Mouse (Mus musculus): Measurements from ENCODE around the gene Vps54. TPM values are rescaled to one million over a fixed set of nuclear protein-coding genes. Genes with fewer than 3 reads are reported as not detected.

Vps54 gene
- total and polyA plus RNA-seq, 2 experiments = 5.6 to 37.4 TPM

DNA sequence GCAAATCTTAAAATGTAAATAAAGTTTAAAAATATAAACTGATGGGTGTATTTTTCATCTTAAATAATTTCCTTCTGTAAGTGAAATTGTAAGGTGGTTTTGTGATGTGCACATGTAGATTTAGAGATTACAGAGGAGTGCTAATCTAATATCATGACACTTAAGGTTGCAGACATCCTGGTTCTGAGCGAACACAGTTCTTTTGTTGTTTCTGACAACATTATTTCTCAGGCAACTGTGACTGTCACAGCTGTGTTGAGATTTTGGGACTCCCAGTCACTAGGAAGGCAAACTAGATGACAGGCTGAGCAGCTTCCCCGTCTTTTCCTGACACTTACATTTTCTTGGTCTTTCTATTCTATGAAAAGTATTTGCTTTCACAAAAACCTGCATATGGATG, 19.8 kb upstream of the Vps54 start:
- no peak for TF ChIP-seq POLR2A (IDR thresholded peaks at IDR 0.05; ENCODE audit: extremely low read depth, insufficient read depth, low read length)
- no peak for TF ChIP-seq CTCF (IDR thresholded peaks at IDR 0.05; ENCODE audit: low read depth, low read length)
- peaks cover 4% of the 10 kb centered on the region; the same call in 1 of the 2 replicates for H3K4me1 ChIP-seq (ENCODE audit: control insufficient read depth, insufficient read depth, low read length)
- 94% methylated on average over 2 of the region's 2 CpGs for WGBS
- no peak overlapping the region for H3K9ac ChIP-seq (ENCODE audit: low read depth, low read length)
- no peak for DNase-seq (ENCODE audit: extremely low read depth, low read depth, low spot score)
- H3K27me3 ChIP-seq (ENCODE audit: control insufficient read depth, insufficient read depth, low read length) = no peaks in the 10 kb centered on the region
- no peaks in the 10 kb centered on the region for H3K36me3 ChIP-seq (ENCODE audit: control insufficient read depth, insufficient read depth, low read length)
- H3K79me2 ChIP-seq (ENCODE audit: control insufficient read depth, insufficient read depth, low read length) = no peaks in the 10 kb centered on the region
- H3K27ac ChIP-seq (replicated peaks; ENCODE audit: insufficient read depth, low read depth, low read length) = no peak overlapping the region
- no peak overlapping the region for H3K4me3 ChIP-seq (ENCODE audit: insufficient read depth, low read depth, low read length)

DNA sequence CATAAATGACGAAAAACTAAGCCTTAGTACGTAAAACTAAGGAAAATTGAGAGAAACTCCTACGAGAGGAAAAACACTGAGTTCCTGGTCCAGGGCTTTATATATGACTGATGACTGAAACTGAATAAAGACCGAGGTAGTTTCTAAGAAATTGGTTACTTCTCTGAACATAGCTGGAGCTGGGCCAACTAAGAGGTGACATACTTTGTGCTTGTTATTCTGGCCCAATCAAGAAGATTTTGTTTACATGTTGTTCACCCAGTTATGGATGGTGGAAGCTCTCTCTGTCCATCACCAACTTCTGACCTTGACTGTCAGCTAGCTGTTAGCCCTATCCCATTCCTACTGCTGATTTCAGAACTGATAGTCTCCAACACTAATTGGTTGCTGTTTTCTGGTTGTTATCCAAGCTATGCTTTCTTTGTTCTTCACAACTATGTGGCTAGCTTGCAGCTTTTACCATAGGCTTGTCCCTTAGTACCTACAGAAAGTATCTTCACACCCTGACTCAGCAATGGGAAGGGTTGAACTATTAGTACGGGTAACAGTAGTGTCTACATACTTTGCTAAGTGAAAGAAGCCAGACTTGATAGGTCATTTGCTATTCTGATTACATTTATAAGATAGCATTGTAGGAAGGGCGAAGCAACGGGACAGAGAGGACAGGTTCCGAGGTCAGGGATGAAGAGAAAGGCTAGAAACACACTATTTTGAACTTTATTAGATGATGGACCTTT, 19.1 kb upstream of the Vps54 start:
- Histone ChIP-seq H3K79me2 (ENCODE audit: control insufficient read depth, insufficient read depth, low read length) (no peaks in the 10 kb centered on the region), H3K36me3 (ENCODE audit: control insufficient read depth, insufficient read depth, low read length) (no peaks in the 10 kb centered on the region), H3K4me1 (ENCODE audit: control insufficient read depth, insufficient read depth, low read length) (peaks cover 4% of the 10 kb centered on the region; the same call in 1 of the 2 replicates), H3K4me3 (ENCODE audit: insufficient read depth, low read depth, low read length) (no peak overlapping the region), H3K9ac (ENCODE audit: low read depth, low read length) (no peak overlapping the region), H3K27me3 (ENCODE audit: control insufficient read depth, insufficient read depth, low read length) (no peaks in the 10 kb centered on the region), H3K27ac (replicated peaks; ENCODE audit: insufficient read depth, low read depth, low read length) (no peak overlapping the region)
- no peak for TF ChIP-seq CTCF (IDR thresholded peaks at IDR 0.05; ENCODE audit: low read depth, low read length)
- TF ChIP-seq POLR2A (IDR thresholded peaks at IDR 0.05; ENCODE audit: extremely low read depth, insufficient read depth, low read length) = no peak
- DNase-seq (ENCODE audit: extremely low read depth, low read depth, low spot score) = no peak
- WGBS = 93% methylated on average over 8 of the region's 8 CpGs

DNA sequence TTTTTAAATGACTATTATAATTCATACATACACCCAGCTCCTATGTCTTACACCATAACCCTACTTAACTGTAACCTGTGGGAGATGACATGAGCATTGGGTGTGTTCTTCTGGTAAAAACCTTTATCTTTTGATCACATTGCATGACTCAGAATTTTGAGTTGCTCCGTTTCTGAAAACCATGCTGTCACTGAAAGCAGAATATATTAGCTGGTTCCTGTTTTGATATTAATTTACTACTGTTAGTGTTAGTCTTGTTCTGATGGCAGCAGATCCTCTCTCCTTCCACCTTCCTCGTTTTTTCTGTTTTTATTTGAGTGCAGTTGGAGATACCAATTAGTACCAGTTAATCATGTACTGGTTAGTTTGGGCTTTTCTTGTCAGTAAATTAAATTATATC, 18.3 kb upstream of the Vps54 start:
- no peak overlapping the region for H3K27ac ChIP-seq (replicated peaks; ENCODE audit: insufficient read depth, low read depth, low read length)
- 69% methylated on average over 2 of the region's 2 CpGs for WGBS
- H3K4me3 ChIP-seq (ENCODE audit: insufficient read depth, low read depth, low read length) = no peak overlapping the region

DNA sequence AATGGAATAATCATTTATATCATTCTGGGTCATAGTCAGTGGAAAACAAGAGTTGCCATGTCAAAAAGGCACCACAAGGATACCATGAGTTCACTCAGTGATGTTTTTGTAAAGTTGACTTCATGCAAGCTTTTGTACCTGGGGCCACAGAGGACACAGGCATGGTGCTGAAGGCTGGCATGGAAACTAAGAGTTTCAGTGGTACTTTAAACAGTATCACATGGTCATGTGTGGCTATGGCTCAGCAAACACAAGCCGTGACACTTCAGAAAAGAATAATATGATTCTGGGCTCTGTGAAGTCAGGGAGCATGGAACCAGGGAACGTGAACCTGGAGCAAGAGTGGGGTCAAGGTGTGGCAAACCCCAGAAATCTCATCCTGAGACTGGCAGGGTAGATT, 17.7 kb upstream of the Vps54 start:
- no peak overlapping the region for H3K27ac ChIP-seq (replicated peaks; ENCODE audit: insufficient read depth, low read depth, low read length)
- DNase-seq (ENCODE audit: extremely low read depth, low read depth, low spot score) = no peak
- peaks cover 4% of the 10 kb centered on the region; the same call in 1 of the 2 replicates for H3K4me1 ChIP-seq (ENCODE audit: control insufficient read depth, insufficient read depth, low read length)
- WGBS = 97% methylated on average over 2 of the region's 2 CpGs
- TF ChIP-seq CTCF (IDR thresholded peaks at IDR 0.05; ENCODE audit: low read depth, low read length) = no peak
- no peak for TF ChIP-seq POLR2A (IDR thresholded peaks at IDR 0.05; ENCODE audit: extremely low read depth, insufficient read depth, low read length)
- H3K79me2 ChIP-seq (ENCODE audit: control insufficient read depth, insufficient read depth, low read length) = no peaks in the 10 kb centered on the region
- no peaks in the 10 kb centered on the region for H3K36me3 ChIP-seq (ENCODE audit: control insufficient read depth, insufficient read depth, low read length)
- no peak overlapping the region for H3K9ac ChIP-seq (ENCODE audit: low read depth, low read length)
- H3K27me3 ChIP-seq (ENCODE audit: control insufficient read depth, insufficient read depth, low read length) = no peaks in the 10 kb centered on the region
- no peak overlapping the region for H3K4me3 ChIP-seq (ENCODE audit: insufficient read depth, low read depth, low read length)

More for the DNA sequence above, 18.3 kb upstream of the Vps54 start:
- Histone ChIP-seq H3K79me2 (ENCODE audit: control insufficient read depth, insufficient read depth, low read length) (no peaks in the 10 kb centered on the region), H3K27me3 (ENCODE audit: control insufficient read depth, insufficient read depth, low read length) (no peaks in the 10 kb centered on the region), H3K4me1 (ENCODE audit: control insufficient read depth, insufficient read depth, low read length) (peaks cover 4% of the 10 kb centered on the region; the same call in 1 of the 2 replicates), H3K9ac (ENCODE audit: low read depth, low read length) (no peak overlapping the region), H3K36me3 (ENCODE audit: control insufficient read depth, insufficient read depth, low read length) (no peaks in the 10 kb centered on the region)
- no peak for DNase-seq (ENCODE audit: extremely low read depth, low read depth, low spot score)
- TF ChIP-seq POLR2A (IDR thresholded peaks at IDR 0.05; ENCODE audit: extremely low read depth, insufficient read depth, low read length) (no peak), CTCF (IDR thresholded peaks at IDR 0.05; ENCODE audit: low read depth, low read length) (no peak)

DNA sequence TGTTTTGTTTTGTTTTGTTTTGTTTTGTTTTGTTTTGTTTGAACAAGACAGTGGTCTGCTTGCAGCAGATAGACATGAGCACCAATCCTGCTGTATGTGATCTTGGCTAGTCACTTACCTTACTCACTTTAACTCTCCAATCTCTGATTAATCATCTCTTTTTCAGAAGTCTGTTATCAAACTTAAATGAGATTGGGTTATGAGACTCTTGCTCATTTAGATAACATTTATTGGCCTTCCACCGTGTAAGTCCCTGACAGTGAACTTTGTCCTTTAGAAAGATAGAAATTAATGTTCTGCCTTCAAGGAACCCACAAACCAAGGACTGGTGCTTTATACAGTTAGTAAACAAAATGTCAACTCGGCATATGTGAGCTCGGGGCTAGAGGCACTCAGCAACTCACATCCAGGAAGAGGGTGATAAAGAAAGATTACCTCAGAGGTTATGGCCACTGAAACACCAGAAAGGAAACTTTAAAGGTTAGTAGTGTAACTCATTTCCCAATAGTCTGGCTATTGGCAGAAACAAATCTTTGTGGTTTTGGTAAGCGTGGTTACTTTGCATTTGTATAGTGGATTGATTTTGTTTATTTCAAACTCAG, 16.4 kb upstream of the Vps54 start:
- WGBS = 65% methylated on average over 4 of the region's 4 CpGs
- H3K79me2 ChIP-seq (ENCODE audit: control insufficient read depth, insufficient read depth, low read length) = no peaks in the 10 kb centered on the region
- DNase-seq (ENCODE audit: extremely low read depth, low read depth, low spot score) = no peak
- H3K4me3 ChIP-seq (ENCODE audit: insufficient read depth, low read depth, low read length) = no peak overlapping the region
- H3K27me3 ChIP-seq (ENCODE audit: control insufficient read depth, insufficient read depth, low read length) = no peaks in the 10 kb centered on the region
- no peak overlapping the region for H3K27ac ChIP-seq (replicated peaks; ENCODE audit: insufficient read depth, low read depth, low read length)
- H3K36me3 ChIP-seq (ENCODE audit: control insufficient read depth, insufficient read depth, low read length) = no peaks in the 10 kb centered on the region
- peaks cover 4% of the 10 kb centered on the region; the same call in 1 of the 2 replicates for H3K4me1 ChIP-seq (ENCODE audit: control insufficient read depth, insufficient read depth, low read length)
- TF ChIP-seq CTCF (IDR thresholded peaks at IDR 0.05; ENCODE audit: low read depth, low read length) (no peak), POLR2A (IDR thresholded peaks at IDR 0.05; ENCODE audit: extremely low read depth, insufficient read depth, low read length) (no peak)
- H3K9ac ChIP-seq (ENCODE audit: low read depth, low read length) = no peak overlapping the region

DNA sequence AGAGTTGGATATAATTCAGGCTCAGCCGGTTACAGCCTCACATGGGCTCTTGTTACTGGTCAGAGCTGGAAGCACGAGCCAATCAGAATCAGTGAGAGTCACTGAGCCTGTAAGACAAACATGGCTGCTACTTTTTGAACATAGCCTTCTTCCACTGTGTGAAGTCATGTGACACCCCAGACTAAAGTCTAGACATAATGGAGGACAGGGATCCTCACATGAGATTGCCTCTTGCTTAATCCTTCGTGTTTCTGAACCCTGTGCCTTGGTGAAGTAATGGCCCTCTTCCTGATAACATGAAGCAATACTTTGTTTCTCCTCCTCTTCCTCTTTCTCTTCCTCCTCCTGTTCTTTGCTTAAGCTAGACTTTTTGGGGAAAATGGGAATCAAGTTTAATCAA, 15.5 kb upstream of the Vps54 start:
- Histone ChIP-seq H3K27ac (replicated peaks; ENCODE audit: insufficient read depth, low read depth, low read length) (peak overlapping the region; percentile 63), H3K9ac (ENCODE audit: low read depth, low read length) (no peak overlapping the region), H3K36me3 (ENCODE audit: control insufficient read depth, insufficient read depth, low read length) (no peaks in the 10 kb centered on the region), H3K4me1 (ENCODE audit: control insufficient read depth, insufficient read depth, low read length) (peaks cover 4% of the 10 kb centered on the region; the same call in 1 of the 2 replicates), H3K4me3 (ENCODE audit: insufficient read depth, low read depth, low read length) (no peak overlapping the region), H3K79me2 (ENCODE audit: control insufficient read depth, insufficient read depth, low read length) (no peaks in the 10 kb centered on the region), H3K27me3 (ENCODE audit: control insufficient read depth, insufficient read depth, low read length) (no peaks in the 10 kb centered on the region)
- DNase-seq (ENCODE audit: extremely low read depth, low read depth, low spot score) = peak; percentile 50
- 87% methylated on average over 3 of the region's 3 CpGs for WGBS
- TF ChIP-seq CTCF (IDR thresholded peaks at IDR 0.05; ENCODE audit: low read depth, low read length) (no peak), POLR2A (IDR thresholded peaks at IDR 0.05; ENCODE audit: extremely low read depth, insufficient read depth, low read length) (no peak)

All from liver, adult 2 months (tissue).